Mouse (Mus musculus) ovary, adult 10 weeks (tissue): ENCODE data around the gene Vmn2r14. TPM values are rescaled to one million over a fixed set of nuclear protein-coding genes. Genes with fewer than 3 reads are reported as not detected.

Source experiments
- polyA plus RNA-seq: library from polyadenylated mRNA; stranded (reverse); fragments of 350-450 nt; fragmentation: Illumina TruSeq; extraction: RNeasy Lipid Tissue Mini Kit (QIAGEN cat#74804); gene quantifications from one replicate; pipeline ENCODE4 v1.2.3, GENCODE M21; 2014

The Vmn2r14 gene
- not detected for polyA plus RNA-seq

GRCm38 (mm10) chr5:109224608-109225007, at the start of gene Vmn2r14:
TSS of gene Vmn2r14 (minus strand) at chr5:109224708.

GRCm38 (mm10) chr5:109192099-109192498, 32.4 kb downstream of the Vmn2r14 start, which contains the start of gene Vmn2r13:
TSS of gene Vmn2r13 (minus strand) at chr5:109192199.

Other genes with a start within 250 kb of the Vmn2r14 start
- gene Vmn2r10, start 218.2 kb downstream of the Vmn2r14 start, polyA plus RNA-seq: not detected
- not detected for gene Vmn2r11, start 165.1 kb downstream of the Vmn2r14 start, polyA plus RNA-seq
- gene Vmn2r12, start 126.8 kb downstream of the Vmn2r14 start, polyA plus RNA-seq: not detected
- not detected for gene Vmn2r13, start 32.5 kb downstream of the Vmn2r14 start, polyA plus RNA-seq
- gene Vmn2r15, start 72.9 kb upstream of the Vmn2r14 start, polyA plus RNA-seq: not detected
- not detected for gene Vmn2r16, start 105.5 kb upstream of the Vmn2r14 start, polyA plus RNA-seq
- gene Vmn2r17, start 195.0 kb upstream of the Vmn2r14 start, polyA plus RNA-seq: not detected